Mouse (Mus musculus) lung, postnatal 36 days (tissue): ENCODE results near the gene Olfr1156.

ENCODE experiments used
- DNase-seq: peaks from one replicate; pipeline ENCODE4 v3.0.0; 2022; ENCODE audit warnings: mixed read lengths

Gene Olfr1156

GRCm38 (mm10) chr2:87953000-87953399 is at the start of gene Olfr1156:
Gene Olfr1156, minus strand, starts transcription at chr2:87953100.
- DNase-seq, result no peak

GRCm38 (mm10) chr2:87989813-87990212 is 36.9 kb upstream of the Olfr1156 start, which contains the start of gene Olfr1158:
Gene Olfr1158, plus strand, starts transcription at chr2:87990113.
- no peak for DNase-seq

GRCm38 (mm10) chr2:87974563-87974962 is 21.7 kb upstream of the Olfr1156 start, which contains the start of gene Olfr74:
Gene Olfr74, minus strand, starts transcription at chr2:87974663.
- DNase-seq, result no peak

GRCm38 (mm10) chr2:87968199-87968598 is 15.3 kb upstream of the Olfr1156 start, which contains the start of gene Olfr1157:
Gene Olfr1157, minus strand, starts transcription at chr2:87968299.
- no peak for DNase-seq

GRCm38 (mm10) chr2:87945037-87945436 is 7.9 kb downstream of the Olfr1156 start, which contains the start of gene Olfr1155:
Gene Olfr1155, minus strand, starts transcription at chr2:87945137.
- no peak for DNase-seq

- DNase-seq, result no peak
Observed at GRCm38 (mm10) chr2:87905066-87905465, 47.8 kb downstream of the Olfr1156 start, which contains the start of gene Olfr1154. Gene Olfr1154, minus strand, starts transcription at chr2:87905166.
